Mouse (Mus musculus): ENCODE measurements around the gene Psmd12. TPM values are rescaled to one million over a fixed set of nuclear protein-coding genes. Genes with fewer than 3 reads are reported as not detected.

The Psmd12 gene
- polyA plus RNA-seq, 1 experiment, result 105 TPM

DNA sequence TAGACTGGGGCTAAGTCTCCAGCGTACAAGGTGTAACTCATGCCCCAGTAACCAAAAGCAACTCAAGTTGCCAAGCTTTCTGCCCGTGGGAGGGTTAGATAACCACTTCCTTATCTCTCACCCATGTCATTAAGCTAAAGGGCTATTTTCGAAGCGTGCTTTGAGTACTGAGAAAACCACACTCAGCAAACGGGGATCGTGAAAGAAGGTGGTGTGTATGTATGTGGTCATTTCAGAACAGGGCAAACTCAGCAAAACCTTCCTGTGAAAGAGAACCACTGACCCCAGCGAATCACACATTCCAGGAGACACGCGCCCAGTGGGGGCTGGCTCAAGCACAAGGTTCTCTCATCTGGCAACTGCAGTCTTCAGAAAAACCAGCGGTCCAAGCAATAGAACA is 28.2 kb upstream of the Psmd12 start:
- H3K4me3 ChIP-seq (ENCODE audit: insufficient read depth, low read depth, low read length), result peak overlapping the region; percentile 23; the same call in 1 of the 2 replicates
- peak overlapping the region; percentile 54 for H3K27ac ChIP-seq (replicated peaks; ENCODE audit: low read depth, low read length)
- H3K4me1 ChIP-seq (ENCODE audit: control insufficient read depth, insufficient read depth, insufficient read length, low read length), result peaks cover 40% of the 10 kb centered on the region

DNA sequence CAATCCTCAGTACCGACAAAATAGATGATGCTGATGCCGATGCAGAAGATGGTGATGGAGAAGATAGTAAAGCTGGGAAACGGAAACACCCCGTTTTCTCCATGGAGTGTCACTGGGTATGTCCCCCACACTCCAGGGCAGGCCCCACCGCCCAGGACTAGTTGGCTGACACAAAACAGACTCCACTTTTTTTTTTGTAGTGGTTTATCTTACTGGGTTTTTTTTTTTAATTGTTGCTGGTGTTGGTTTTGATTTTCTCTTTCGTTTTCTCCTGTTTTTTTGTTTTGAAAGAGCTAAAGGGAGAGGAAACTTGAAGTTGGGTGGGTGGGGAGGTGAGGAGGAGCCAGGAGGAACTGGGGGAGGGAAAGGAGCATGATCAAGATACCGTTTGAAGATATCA is 27.2 kb upstream of the Psmd12 start:
- H3K4me3 ChIP-seq (ENCODE audit: insufficient read depth, low read depth, low read length), result no peak overlapping the region
- H3K27ac ChIP-seq (replicated peaks; ENCODE audit: low read depth, low read length), result 0 out of 2 replicates have a peak overlapping the region, but pooled peaks have one; percentile 54
- peaks cover 36% of the 10 kb centered on the region for H3K4me1 ChIP-seq (ENCODE audit: control insufficient read depth, insufficient read depth, insufficient read length, low read length)

DNA sequence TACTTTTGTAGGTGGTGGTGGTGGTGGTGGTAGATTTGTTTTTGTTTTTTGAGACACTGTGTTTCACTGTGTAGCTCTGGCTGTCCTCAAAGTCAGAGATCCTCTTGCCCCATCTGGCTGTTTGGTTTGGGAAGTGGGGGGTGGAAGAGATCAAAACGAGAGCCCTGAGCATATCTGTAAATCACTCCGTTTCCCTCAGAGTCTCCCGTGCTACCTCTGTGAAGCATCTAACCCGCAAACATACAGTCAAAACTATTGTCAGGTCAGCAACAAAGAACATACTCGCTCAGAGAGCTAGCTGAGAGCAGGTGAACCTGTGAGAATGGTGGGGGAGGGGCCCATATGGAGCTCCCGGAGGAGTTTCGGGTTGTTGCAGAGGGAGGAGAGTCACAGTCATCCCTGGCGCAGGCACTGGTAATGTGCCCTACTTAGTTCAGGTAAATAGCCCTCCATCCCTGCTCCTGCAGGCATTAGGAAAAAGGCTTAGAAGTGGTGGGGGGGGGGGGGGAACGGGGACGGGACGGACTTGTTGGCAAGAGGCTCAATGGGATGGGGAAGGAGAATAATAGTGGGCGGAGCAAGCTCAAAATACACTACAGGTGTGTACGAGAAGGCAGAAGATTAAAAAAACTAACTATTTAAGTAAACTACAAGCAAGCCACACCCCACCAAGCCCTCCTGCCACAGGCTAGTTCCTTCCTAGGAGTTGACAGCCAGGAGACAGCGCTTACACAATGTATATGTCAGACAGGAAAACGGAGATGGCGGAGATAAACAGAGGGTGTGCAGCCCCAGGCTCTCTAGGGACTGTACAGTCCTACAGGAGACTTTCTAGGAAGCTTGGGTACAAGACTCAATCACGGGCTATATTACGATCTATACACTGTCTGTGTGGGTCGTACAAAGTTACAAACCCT is 24.5 kb upstream of the Psmd12 start:
- Histone ChIP-seq H3K27ac (replicated peaks; ENCODE audit: low read depth, low read length) (no peak overlapping the region), H3K4me1 (ENCODE audit: control insufficient read depth, insufficient read depth, insufficient read length, low read length) (peaks cover 15% of the 10 kb centered on the region), H3K4me3 (ENCODE audit: insufficient read depth, low read depth, low read length) (no peak overlapping the region)

DNA sequence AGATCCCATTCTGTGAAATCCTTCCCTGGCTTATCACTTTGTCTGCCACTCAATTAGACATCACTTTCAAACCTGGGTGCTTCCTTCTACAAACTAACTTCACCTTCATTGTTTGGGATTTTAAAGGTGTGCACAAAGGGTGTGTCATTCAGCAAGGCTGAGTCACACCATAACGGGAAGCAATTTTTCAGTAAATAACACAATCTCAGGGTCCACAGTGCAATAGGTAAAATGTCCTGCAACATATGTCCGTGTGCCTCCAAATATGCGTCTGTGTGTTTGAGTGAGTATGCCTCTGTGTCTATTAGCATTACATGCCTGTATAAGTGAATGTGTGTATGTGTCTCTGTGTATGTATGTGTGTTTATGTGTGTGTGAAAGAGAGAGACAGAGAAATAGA is 22.0 kb upstream of the Psmd12 start:
- Histone ChIP-seq H3K4me1 (ENCODE audit: control insufficient read depth, insufficient read depth, insufficient read length, low read length) (no peaks in the 10 kb centered on the region), H3K27ac (replicated peaks; ENCODE audit: low read depth, low read length) (no peak overlapping the region), H3K4me3 (ENCODE audit: insufficient read depth, low read depth, low read length) (no peak overlapping the region)

DNA sequence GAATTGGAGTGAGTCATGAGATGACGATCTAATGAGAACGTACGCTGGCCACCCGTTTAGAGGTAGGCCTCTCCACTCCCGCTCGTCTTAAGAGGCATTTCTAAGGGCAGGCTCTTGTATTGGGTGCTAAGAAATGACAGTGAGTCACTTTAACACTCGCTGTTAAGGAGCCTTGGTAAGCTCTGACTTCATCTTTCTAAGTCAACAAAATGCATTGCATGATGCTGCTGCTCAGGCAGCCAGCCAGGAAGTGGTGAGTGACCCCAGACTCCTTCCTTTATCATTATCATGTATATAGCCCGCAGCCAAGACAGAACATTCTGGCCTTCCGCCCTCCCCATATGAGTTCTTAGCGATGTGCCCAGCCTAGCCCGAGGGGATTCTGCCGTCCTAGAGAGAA is 21.0 kb upstream of the Psmd12 start:
- Histone ChIP-seq H3K27ac (replicated peaks; ENCODE audit: low read depth, low read length) (no peak overlapping the region), H3K4me1 (ENCODE audit: control insufficient read depth, insufficient read depth, insufficient read length, low read length) (peaks cover 1% of the 10 kb centered on the region), H3K4me3 (ENCODE audit: insufficient read depth, low read depth, low read length) (no peak overlapping the region)

DNA sequence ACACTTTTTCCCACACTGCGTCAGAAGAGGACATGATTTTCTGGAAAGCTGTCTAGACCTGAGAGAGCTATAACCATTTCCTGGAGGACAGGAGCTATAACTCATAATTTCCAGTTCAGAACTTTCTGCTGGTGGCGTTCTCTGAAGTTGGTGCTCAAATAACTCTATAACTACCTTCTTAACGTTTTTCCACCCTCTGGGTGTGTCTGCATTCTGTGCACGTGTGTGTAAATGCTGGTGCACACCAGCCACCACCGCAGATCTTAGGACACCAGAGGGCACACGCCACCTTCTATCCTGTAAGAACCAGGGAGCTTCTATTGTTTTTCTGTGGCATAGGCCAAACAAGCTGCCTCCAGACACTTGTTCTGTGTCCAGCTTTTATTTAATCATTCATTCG is 20.3 kb upstream of the Psmd12 start:
- peaks cover 7% of the 10 kb centered on the region for H3K4me1 ChIP-seq (ENCODE audit: control insufficient read depth, insufficient read depth, insufficient read length, low read length)
- H3K27ac ChIP-seq (replicated peaks; ENCODE audit: low read depth, low read length), result no peak overlapping the region
- H3K4me3 ChIP-seq (ENCODE audit: insufficient read depth, low read depth, low read length), result no peak overlapping the region

DNA sequence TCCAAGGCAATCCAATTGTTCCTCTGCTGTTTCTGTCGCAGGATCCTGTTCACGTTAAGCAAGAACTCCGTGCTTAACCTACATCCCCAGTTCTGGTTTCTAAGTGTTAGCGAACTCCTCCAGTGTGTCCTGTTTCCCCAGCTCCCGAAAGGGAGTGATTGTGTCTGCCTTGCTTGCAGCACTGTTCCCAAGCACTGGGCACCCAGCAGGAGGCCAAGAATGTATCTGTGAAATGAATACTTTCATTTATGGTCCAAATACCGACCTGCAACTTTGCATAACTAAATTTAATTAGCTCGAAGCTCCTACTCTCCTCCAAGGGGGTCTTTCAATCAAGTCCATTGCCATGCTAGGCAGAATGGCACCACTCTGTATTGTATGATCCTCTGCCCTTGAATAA is 19.5 kb upstream of the Psmd12 start:
- Histone ChIP-seq H3K4me3 (ENCODE audit: insufficient read depth, low read depth, low read length) (no peak overlapping the region), H3K27ac (replicated peaks; ENCODE audit: low read depth, low read length) (no peak overlapping the region), H3K4me1 (ENCODE audit: control insufficient read depth, insufficient read depth, insufficient read length, low read length) (peaks cover 8% of the 10 kb centered on the region)

DNA sequence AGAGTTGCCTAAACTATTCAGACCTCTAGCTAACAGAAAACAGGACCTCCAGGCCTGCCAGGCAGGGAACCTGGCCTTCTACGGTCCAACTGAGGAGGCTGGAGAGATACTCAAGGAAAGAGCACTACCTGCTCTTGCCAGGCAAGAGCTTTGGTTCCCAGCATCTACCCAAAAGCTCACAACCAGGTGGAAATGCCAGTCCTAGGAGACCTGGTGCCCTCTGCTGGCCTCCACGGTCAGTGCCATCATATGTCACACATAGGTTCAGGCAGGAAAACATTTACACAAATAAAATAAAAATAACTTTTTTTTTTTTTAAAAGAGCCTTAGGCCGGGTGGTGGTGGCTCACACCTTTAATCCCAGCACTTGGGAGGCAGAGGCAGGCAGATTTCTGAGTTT is 16.8 kb upstream of the Psmd12 start:
- Histone ChIP-seq H3K4me1 (ENCODE audit: control insufficient read depth, insufficient read depth, insufficient read length, low read length) (peaks cover 15% of the 10 kb centered on the region), H3K27ac (replicated peaks; ENCODE audit: low read depth, low read length) (no peak overlapping the region), H3K4me3 (ENCODE audit: insufficient read depth, low read depth, low read length) (no peak overlapping the region)

DNA sequence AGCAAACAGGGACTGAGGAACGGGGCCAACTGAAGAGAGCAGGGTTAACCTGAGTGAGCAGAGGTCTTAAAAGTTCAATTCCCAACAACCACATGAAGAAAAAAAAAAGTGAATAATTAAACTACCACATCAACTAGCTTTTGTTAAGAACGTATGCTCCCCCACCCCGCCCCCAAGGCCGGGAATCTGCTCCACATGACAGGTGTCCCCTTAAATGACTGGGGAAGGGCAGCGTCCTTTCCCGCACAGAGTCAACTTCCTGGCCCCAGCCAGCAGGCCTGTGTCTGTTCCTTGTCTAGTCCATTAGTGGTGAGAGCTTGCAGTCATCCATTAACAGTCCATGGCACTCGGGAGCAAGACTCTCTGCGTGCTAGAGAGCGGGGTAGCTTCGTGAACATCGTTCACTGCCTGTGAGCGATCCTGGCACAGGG is 16.0 kb upstream of the Psmd12 start:
- Histone ChIP-seq H3K4me1 (ENCODE audit: control insufficient read depth, insufficient read depth, insufficient read length, low read length) (peaks cover 18% of the 10 kb centered on the region), H3K4me3 (ENCODE audit: insufficient read depth, low read depth, low read length) (no peak overlapping the region), H3K27ac (replicated peaks; ENCODE audit: low read depth, low read length) (peak overlapping the region; percentile 61)

DNA sequence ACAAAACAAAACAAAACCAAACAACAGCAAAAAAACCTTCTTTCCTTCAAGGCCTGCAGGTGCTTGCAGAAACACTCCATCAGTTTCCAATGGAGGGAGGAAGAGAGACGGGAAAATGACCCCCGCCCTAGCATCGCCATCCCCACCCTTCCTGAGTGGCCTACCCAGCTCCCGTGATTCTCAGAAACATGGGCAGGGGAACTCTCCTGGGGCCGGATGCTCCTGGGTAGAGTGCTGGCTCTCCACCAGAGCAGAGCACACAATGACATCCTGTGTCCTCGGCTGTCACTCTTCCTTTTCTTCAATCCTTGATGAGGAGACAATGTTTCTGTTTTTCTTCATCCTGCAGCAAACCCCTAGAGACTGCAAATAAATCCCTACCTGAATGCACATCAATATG is 15.1 kb upstream of the Psmd12 start:
- Histone ChIP-seq H3K27ac (replicated peaks; ENCODE audit: low read depth, low read length) (peak overlapping the region; percentile 49; the same call in 1 of the 2 replicates), H3K4me1 (ENCODE audit: control insufficient read depth, insufficient read depth, insufficient read length, low read length) (peaks cover 22% of the 10 kb centered on the region), H3K4me3 (ENCODE audit: insufficient read depth, low read depth, low read length) (no peak overlapping the region)

DNA sequence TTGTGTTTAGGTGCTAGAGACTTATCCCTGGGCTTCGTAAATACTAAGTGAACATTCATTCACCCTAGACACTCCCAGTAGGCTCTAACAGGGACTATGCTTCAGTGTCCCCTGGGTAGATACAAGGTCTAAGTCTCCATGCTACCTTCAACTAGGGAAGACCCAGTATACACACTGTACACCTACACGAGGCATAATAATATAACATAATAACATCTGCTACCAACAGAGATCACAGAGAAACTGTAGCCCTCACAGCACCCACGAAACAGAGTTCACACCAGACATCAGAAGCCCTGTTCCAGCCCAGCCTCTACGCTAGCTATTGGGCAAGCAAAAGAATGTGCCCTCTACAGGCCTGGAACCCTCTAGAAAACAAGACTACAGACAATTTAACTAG is 14.2 kb upstream of the Psmd12 start:
- Histone ChIP-seq H3K27ac (replicated peaks; ENCODE audit: low read depth, low read length) (no peak overlapping the region), H3K4me1 (ENCODE audit: control insufficient read depth, insufficient read depth, insufficient read length, low read length) (peaks cover 22% of the 10 kb centered on the region), H3K4me3 (ENCODE audit: insufficient read depth, low read depth, low read length) (no peak overlapping the region)

DNA sequence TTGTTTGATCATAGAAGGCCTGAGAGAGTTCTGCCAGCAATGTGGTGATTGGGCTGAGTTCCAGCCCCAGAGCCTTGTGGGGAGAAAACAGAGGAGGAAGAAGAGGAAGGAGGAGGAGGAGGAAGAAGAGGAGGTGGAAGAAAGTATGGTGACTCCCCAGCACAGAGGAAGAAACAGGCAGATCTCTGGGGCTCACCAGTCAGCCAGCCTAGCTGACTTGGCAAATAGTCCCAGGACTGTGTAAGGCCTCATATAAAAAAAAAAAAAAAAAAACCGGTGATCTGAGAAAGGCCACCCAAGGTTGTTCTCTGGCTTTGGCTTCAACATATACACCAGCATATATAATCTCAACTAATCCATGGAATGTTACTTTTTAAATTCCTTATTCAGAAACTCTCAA is 13.3 kb upstream of the Psmd12 start:
- 0 out of 2 replicates have a peak overlapping the region, but pooled peaks have one; percentile 36 for H3K27ac ChIP-seq (replicated peaks; ENCODE audit: low read depth, low read length)

DNA sequence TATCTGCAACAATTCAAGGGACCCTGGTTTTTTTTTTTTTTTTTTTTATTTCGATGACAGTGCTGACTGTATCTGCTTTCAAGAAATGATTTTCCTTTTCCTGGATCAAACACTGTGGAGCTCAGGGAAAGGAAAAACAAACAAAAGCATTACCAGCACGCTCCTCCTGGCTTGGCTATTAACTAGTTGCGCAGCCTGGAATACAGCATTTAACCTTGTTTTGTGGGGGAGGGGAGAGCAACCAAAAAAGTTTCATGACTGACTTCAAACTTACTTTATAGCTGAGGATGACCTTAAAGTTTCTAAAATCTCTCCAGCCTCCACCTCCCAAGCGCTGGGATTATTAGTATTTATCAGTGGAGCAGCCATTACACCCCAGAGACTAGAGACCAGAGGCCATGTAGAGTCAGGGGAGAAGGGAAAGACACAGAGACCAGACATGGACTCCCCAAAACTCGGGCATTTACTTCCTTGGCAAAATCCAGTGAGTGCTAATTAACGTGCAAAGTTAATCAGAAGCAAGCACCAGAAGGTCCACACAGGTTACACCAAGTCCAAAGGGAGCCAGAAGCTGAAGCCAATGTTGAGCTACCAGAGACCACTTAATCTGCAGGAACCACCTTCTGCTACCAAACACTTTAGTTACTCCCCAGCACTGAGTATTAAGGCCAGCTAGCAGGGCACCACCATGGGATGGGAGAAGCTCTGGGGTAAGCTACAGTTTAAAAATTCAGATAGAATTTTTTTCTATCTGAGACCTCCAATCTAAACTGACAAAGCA is 12.5 kb upstream of the Psmd12 start:
- peaks cover 22% of the 10 kb centered on the region for H3K4me1 ChIP-seq (ENCODE audit: control insufficient read depth, insufficient read depth, insufficient read length, low read length)
- H3K4me3 ChIP-seq (ENCODE audit: insufficient read depth, low read depth, low read length), result no peak overlapping the region
- H3K27ac ChIP-seq (replicated peaks; ENCODE audit: low read depth, low read length), result 0 out of 2 replicates have a peak overlapping the region, but pooled peaks have one; percentile 19

More for the DNA sequence above, 13.3 kb upstream of the Psmd12 start:
- Histone ChIP-seq H3K4me3 (ENCODE audit: insufficient read depth, low read depth, low read length) (no peak overlapping the region), H3K4me1 (ENCODE audit: control insufficient read depth, insufficient read depth, insufficient read length, low read length) (peaks cover 22% of the 10 kb centered on the region)

DNA sequence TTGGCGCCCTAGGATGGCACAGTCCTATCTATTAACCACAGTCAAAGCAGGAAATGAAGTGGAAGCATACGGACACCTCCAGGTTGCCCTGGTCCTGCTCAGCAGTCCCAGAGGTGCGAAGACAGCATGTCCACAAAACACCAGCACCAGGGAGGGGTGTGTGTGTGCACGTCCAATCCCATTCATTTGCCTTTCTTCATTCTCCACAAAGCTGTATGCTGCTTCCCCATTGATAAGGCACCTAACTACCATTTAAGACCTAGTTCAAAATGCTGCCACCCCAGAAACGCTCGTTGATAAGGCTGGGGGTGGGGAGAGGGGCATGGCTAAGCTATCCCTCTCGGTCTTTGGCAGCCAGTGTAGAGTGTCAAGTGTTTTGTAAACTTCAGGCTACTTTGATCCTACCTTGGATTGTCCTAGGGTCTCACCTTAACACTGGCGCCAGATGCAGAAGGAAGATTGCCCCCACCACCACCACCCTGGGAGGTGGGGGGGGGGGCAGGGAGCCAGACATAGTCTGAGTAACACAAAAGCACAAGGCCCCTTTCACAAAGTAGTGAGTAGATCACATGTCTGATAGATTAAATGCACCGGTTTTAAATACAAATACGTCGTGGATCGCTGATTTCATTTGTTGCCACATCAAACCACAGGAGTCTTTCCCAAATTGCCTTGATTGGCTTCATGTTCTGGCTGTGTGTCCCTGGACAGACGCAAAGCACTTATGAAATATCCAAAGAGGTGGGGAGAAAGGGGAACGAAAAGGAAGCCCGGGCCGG is 10.8 kb upstream of the Psmd12 start:
- Histone ChIP-seq H3K4me1 (ENCODE audit: control insufficient read depth, insufficient read depth, insufficient read length, low read length) (peaks cover 19% of the 10 kb centered on the region), H3K27ac (replicated peaks; ENCODE audit: low read depth, low read length) (peak overlapping the region; percentile 50), H3K4me3 (ENCODE audit: insufficient read depth, low read depth, low read length) (peak overlapping the region; percentile 63)

DNA sequence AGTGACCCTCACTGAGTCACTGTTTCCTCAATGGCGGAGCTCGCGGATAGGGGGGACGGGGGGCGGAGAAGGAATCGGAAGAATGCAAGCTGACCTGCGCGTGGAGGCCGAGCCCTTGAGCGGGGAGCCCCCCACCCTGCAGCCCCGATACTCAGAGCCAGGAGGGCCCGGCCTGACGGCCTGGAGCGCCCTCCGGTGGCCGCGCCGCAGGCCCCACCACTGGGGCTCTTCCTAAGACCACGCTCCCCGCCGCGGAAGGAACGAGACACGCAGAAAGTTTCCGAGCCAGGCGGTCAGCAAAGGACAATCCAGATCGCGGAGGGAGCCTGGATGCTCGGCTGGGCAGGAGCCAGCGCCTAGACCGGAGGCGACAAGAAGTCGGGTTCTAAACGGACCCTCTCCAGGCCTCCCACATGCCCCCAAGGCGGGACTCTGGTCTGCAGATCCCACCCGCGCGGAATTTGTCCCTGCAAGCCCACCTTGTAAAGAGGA is 10.2 kb upstream of the Psmd12 start:
- peak overlapping the region; percentile 50 for H3K27ac ChIP-seq (replicated peaks; ENCODE audit: low read depth, low read length)
- peaks cover 14% of the 10 kb centered on the region for H3K4me1 ChIP-seq (ENCODE audit: control insufficient read depth, insufficient read depth, insufficient read length, low read length)
- peak overlapping the region; percentile 63 for H3K4me3 ChIP-seq (ENCODE audit: insufficient read depth, low read depth, low read length)

Measured in brown adipose tissue, adult 24 weeks (tissue).